Mouse (Mus musculus): ENCODE data around the gene Itpr2.

Itpr2 gene

GRCm38 (mm10) chr6:146258751-146259150 lies 243.3 kb downstream of the Itpr2 start:
- DNase-seq (ENCODE audit: low read depth), result no peak

GRCm38 (mm10) chr6:146258261-146258660 lies 243.8 kb downstream of the Itpr2 start:
- DNase-seq (ENCODE audit: low read depth), result no peak

GRCm38 (mm10) chr6:146256947-146257670 lies 244.9 kb downstream of the Itpr2 start:
- peak; percentile 60 for DNase-seq (ENCODE audit: low read depth)

- DNase-seq (ENCODE audit: low read depth), result peak; percentile 62
Measured at GRCm38 (mm10) chr6:146256401-146256800, 245.6 kb downstream of the Itpr2 start.

- no peak for DNase-seq (ENCODE audit: low read depth)
Measured at GRCm38 (mm10) chr6:146255656-146256055, 246.4 kb downstream of the Itpr2 start.

- no peak for DNase-seq (ENCODE audit: low read depth)
Measured at GRCm38 (mm10) chr6:146254931-146255330, 247.1 kb downstream of the Itpr2 start.

- no peak for DNase-seq (ENCODE audit: low read depth)
Measured at GRCm38 (mm10) chr6:146254216-146254820, 247.7 kb downstream of the Itpr2 start.

- no peak for DNase-seq (ENCODE audit: low read depth)
Measured at GRCm38 (mm10) chr6:146249096-146249495, 252.9 kb downstream of the Itpr2 start.

- no peak for DNase-seq (ENCODE audit: low read depth)
Measured at GRCm38 (mm10) chr6:146248341-146248740, 253.7 kb downstream of the Itpr2 start.

GRCm38 (mm10) chr6:146247906-146248305 lies 254.1 kb downstream of the Itpr2 start:
- DNase-seq (ENCODE audit: low read depth), result no peak

GRCm38 (mm10) chr6:146246368-146246767 lies 255.7 kb downstream of the Itpr2 start:
- no peak for DNase-seq (ENCODE audit: low read depth)

- DNase-seq (ENCODE audit: low read depth), result no peak
Measured at GRCm38 (mm10) chr6:146245888-146246287, 256.1 kb downstream of the Itpr2 start.

- DNase-seq (ENCODE audit: low read depth), result no peak
Measured at GRCm38 (mm10) chr6:146243068-146243467, 259.0 kb downstream of the Itpr2 start.

GRCm38 (mm10) chr6:146241336-146241735 lies 260.7 kb downstream of the Itpr2 start:
- DNase-seq (ENCODE audit: low read depth), result no peak

- no peak for DNase-seq (ENCODE audit: low read depth)
Measured at GRCm38 (mm10) chr6:146235165-146235564, 266.9 kb downstream of the Itpr2 start.

GRCm38 (mm10) chr6:146234417-146234816 lies 267.6 kb downstream of the Itpr2 start:
- no peak for DNase-seq (ENCODE audit: low read depth)

GRCm38 (mm10) chr6:146230903-146231302 lies 271.1 kb downstream of the Itpr2 start:
- DNase-seq (ENCODE audit: low read depth), result no peak

GRCm38 (mm10) chr6:146230373-146230788 lies 271.6 kb downstream of the Itpr2 start:
- DNase-seq (ENCODE audit: low read depth), result no peak

GRCm38 (mm10) chr6:146229967-146230366 lies 272.1 kb downstream of the Itpr2 start:
- DNase-seq (ENCODE audit: low read depth), result no peak

- DNase-seq (ENCODE audit: low read depth), result no peak
Measured at GRCm38 (mm10) chr6:146229519-146229918, 272.5 kb downstream of the Itpr2 start.

GRCm38 (mm10) chr6:146228048-146228447 lies 274.0 kb downstream of the Itpr2 start:
- DNase-seq (ENCODE audit: low read depth), result no peak

- DNase-seq (ENCODE audit: low read depth), result no peak
Measured at GRCm38 (mm10) chr6:146222403-146223063, 279.5 kb downstream of the Itpr2 start.

Measured in c-Kit-positive CD71-positive TER-119-negative erythroid progenitor cells, embryonic 14.5 days (primary cell).